Mouse (Mus musculus) brain, adult 2 months (tissue): ENCODE data around the gene F2.

ENCODE experiments used
- DNase-seq: peaks from one replicate; pipeline ENCODE4 v3.0.0; 2011; ENCODE audit warnings: low read depth, low spot score

Gene F2

GRCm38 (mm10) chr2:91636229-91636628 lies at the start of gene F2:
TSS of gene F2 (minus strand) at chr2:91636414.
- no peak for DNase-seq

- peak; percentile 70 for DNase-seq
These were observed 47.7 kb upstream of the F2 start for GRCm38 (mm10) chr2:91683919-91684318.

GRCm38 (mm10) chr2:91682850-91683249 lies 46.6 kb upstream of the F2 start:
- peak; percentile 91 for DNase-seq

GRCm38 (mm10) chr2:91676961-91677360 lies 40.7 kb upstream of the F2 start:
- no peak for DNase-seq

- no peak for DNase-seq
These were observed 40.2 kb upstream of the F2 start for GRCm38 (mm10) chr2:91676420-91676819.

- DNase-seq: peak; percentile 83
These were observed 38.7 kb upstream of the F2 start for GRCm38 (mm10) chr2:91674895-91675294.

GRCm38 (mm10) chr2:91673587-91673986 lies 37.4 kb upstream of the F2 start:
- DNase-seq: no peak

- DNase-seq: no peak
These were observed 33.8 kb upstream of the F2 start for GRCm38 (mm10) chr2:91670038-91670437.

- no peak for DNase-seq
These were observed 33.1 kb upstream of the F2 start for GRCm38 (mm10) chr2:91669326-91669725.

- no peak for DNase-seq
These were observed 31.5 kb upstream of the F2 start for GRCm38 (mm10) chr2:91667747-91668146.

- no peak for DNase-seq
These were observed 30.2 kb upstream of the F2 start for GRCm38 (mm10) chr2:91666386-91666910.

- peak; percentile 45 for DNase-seq
These were observed 28.6 kb upstream of the F2 start for GRCm38 (mm10) chr2:91664780-91665179.

- no peak for DNase-seq
These were observed 24.8 kb upstream of the F2 start for GRCm38 (mm10) chr2:91660981-91661380.

- no peak for DNase-seq
These were observed 23.4 kb upstream of the F2 start for GRCm38 (mm10) chr2:91659657-91660056.

- DNase-seq: no peak
These were observed 20.6 kb upstream of the F2 start for GRCm38 (mm10) chr2:91656774-91657173.

GRCm38 (mm10) chr2:91655827-91656226 lies 19.6 kb upstream of the F2 start:
- DNase-seq: no peak

- no peak for DNase-seq
These were observed 19.2 kb upstream of the F2 start for GRCm38 (mm10) chr2:91655388-91655787.

- peak; percentile 80 for DNase-seq
These were observed 16.6 kb upstream of the F2 start for GRCm38 (mm10) chr2:91652863-91653262.

- DNase-seq: peak; percentile 33
These were observed 15.4 kb upstream of the F2 start for GRCm38 (mm10) chr2:91651458-91652258.

GRCm38 (mm10) chr2:91650360-91650995 lies 14.3 kb upstream of the F2 start:
- peak; percentile 36 for DNase-seq

- DNase-seq: peak; percentile 99
These were observed 13.5 kb upstream of the F2 start, which contains the start of the genes Zfp408 and Arhgap1 for GRCm38 (mm10) chr2:91649553-91650359. TSS of gene Zfp408 (minus strand) at chr2:91649791. TSS of gene Arhgap1 (plus strand) at chr2:91649860.

- DNase-seq: no peak
These were observed 12.9 kb upstream of the F2 start for GRCm38 (mm10) chr2:91649152-91649551.
